ENCODE assay signal across 14 mouse cellular contexts in genomic region chr12:113051628-113052403, GRCm38 (mm10). TPM values are rescaled to one million over a fixed set of nuclear protein-coding genes. Genes with fewer than 3 reads are reported as not detected.
DNase-seq lines count a peak whose midpoint lies in the region; ATAC-seq and TF ChIP-seq lines count a peak whose summit lies in the region.
"Had no signal": no experiment of that assay in that cellular context is flagged by ENCODE, and none has a peak within 500 bp of the region (broad histone marks: within the 10 kb centered on the region; RNA-seq: fewer than 3 reads in every experiment).

No protein-coding gene starts in this region.

- 72% methylated on average over 9 of the region's 9 CpGs for WGBS in hindbrain, embryonic 13.5 days
- WGBS in hindbrain, embryonic 11.5 days = 56% methylated on average over 9 of the region's 9 CpGs
- 33% methylated on average over 9 of the region's 9 CpGs for WGBS in embryonic facial prominence, embryonic 12.5 days
- 32% methylated on average over 9 of the region's 9 CpGs for WGBS in kidney, postnatal 0 days

- H3K9ac ChIP-seq in hindbrain, embryonic 13.5 days = no peak overlapping the region
- H3K9ac ChIP-seq in hindbrain, embryonic 11.5 days (ENCODE audit: low read depth, low read length) = no peak overlapping the region
- H3K9ac ChIP-seq in embryonic facial prominence, embryonic 12.5 days = peak overlapping the region; percentile 43
- H3K9ac ChIP-seq in kidney, postnatal 0 days (ENCODE audit: low read depth, low read length) = no peak overlapping the region
- H3K9ac ChIP-seq: liver, embryonic 15.5 days had no signal

- intact Hi-C loops in left cerebral cortex, postnatal 25 days (cut with DNase I) = no loop called here

- TF ChIP-seq CTCF in kidney, postnatal 0 days (IDR thresholded peaks at IDR 0.05; ENCODE audit: low read depth) = peak; percentile 25; the same call in 1 of the 2 replicates

- H3K27ac ChIP-seq in hindbrain, embryonic 13.5 days = peak overlapping the region; percentile 31
- H3K27ac ChIP-seq in hindbrain, embryonic 11.5 days (ENCODE audit: low read depth, low read length) = no peak overlapping the region
- peak overlapping the region; percentile 75 for H3K27ac ChIP-seq in embryonic facial prominence, embryonic 12.5 days
- peak overlapping the region; percentile 81 for H3K27ac ChIP-seq in kidney, postnatal 0 days
- H3K27ac ChIP-seq: liver, embryonic 15.5 days had no signal

- H3K36me3 ChIP-seq in hindbrain, embryonic 13.5 days = peaks cover 93% of the 10 kb centered on the region
- peaks cover 6% of the 10 kb centered on the region; the same call in 1 of the 2 replicates for H3K36me3 ChIP-seq in hindbrain, embryonic 11.5 days (ENCODE audit: control insufficient read depth, insufficient read depth, low read length)
- peaks cover 78% of the 10 kb centered on the region for H3K36me3 ChIP-seq in embryonic facial prominence, embryonic 12.5 days
- peaks cover 41% of the 10 kb centered on the region for H3K36me3 ChIP-seq in kidney, postnatal 0 days (ENCODE audit: insufficient read depth, low read length)

- no peaks in the 10 kb centered on the region for H3K9me3 ChIP-seq in hindbrain, embryonic 13.5 days
- no peaks in the 10 kb centered on the region for H3K9me3 ChIP-seq in hindbrain, embryonic 11.5 days (ENCODE audit: control insufficient read depth, low read length)
- no peaks in the 10 kb centered on the region for H3K9me3 ChIP-seq in embryonic facial prominence, embryonic 12.5 days
- H3K9me3 ChIP-seq in kidney, postnatal 0 days (replicated peaks; ENCODE audit: low read length) = no peaks in the 10 kb centered on the region
- H3K9me3 ChIP-seq: G1E; liver, embryonic 15.5 days had no signal

- DNase-seq in hindbrain, embryonic 11.5 days (ENCODE audit: low spot score) = no peak
- DNase-seq in kidney, postnatal 0 days (ENCODE audit: low spot score) = peak; percentile 79
- DNase-seq in lung, postnatal 36 days = peak; percentile 35
- DNase-seq in ovary, postnatal 14 days (ENCODE audit: low spot score) = no peak
- no peak for DNase-seq in layer of hippocampus, postnatal 36 days
- no peak for DNase-seq in left cerebral cortex, postnatal 25 days (ENCODE audit: low spot score in 2 of 2)
- DNase-seq: adrenal gland, postnatal 25 days; cerebellum, postnatal 14 days had no signal

- ATAC-seq in hindbrain, embryonic 13.5 days (ENCODE audit: low FRiP score) = no peak
- ATAC-seq in hindbrain, embryonic 11.5 days (ENCODE audit: low FRiP score) = no peak
- peak; percentile 45 for ATAC-seq in embryonic facial prominence, embryonic 12.5 days (ENCODE audit: insufficient number of reproducible peaks, insufficient read depth, low FRiP score, low TSS enrichment)
- ATAC-seq in kidney, postnatal 0 days (replicated peaks; ENCODE audit: low FRiP score, low read depth) = peak; percentile 69; the same call in 1 of the 2 replicates
- ATAC-seq: inflammation-experienced regulatory T-cells, adult 6 months had no signal

- no peak overlapping the region for H3K4me2 ChIP-seq in hindbrain, embryonic 13.5 days
- no peak overlapping the region for H3K4me2 ChIP-seq in hindbrain, embryonic 11.5 days (replicated peaks; ENCODE audit: low read depth, low read length)
- H3K4me2 ChIP-seq in embryonic facial prominence, embryonic 12.5 days (replicated peaks) = 0 out of 2 replicates have a peak overlapping the region, but pooled peaks have one; percentile 10
- no peak overlapping the region for H3K4me2 ChIP-seq in kidney, postnatal 0 days (ENCODE audit: low read length)
- H3K4me2 ChIP-seq: liver, embryonic 15.5 days had no signal

- no peak overlapping the region for H3K4me3 ChIP-seq in hindbrain, embryonic 13.5 days
- H3K4me3 ChIP-seq in hindbrain, embryonic 11.5 days (ENCODE audit: low read depth, low read length) = no peak overlapping the region
- no peak overlapping the region for H3K4me3 ChIP-seq in embryonic facial prominence, embryonic 12.5 days
- no peak overlapping the region for H3K4me3 ChIP-seq in kidney, postnatal 0 days (replicated peaks; ENCODE audit: low read depth, low read length)
- H3K4me3 ChIP-seq: liver, embryonic 15.5 days had no signal

- H3K27me3 ChIP-seq in hindbrain, embryonic 13.5 days = no peaks in the 10 kb centered on the region
- no peaks in the 10 kb centered on the region for H3K27me3 ChIP-seq in hindbrain, embryonic 11.5 days (ENCODE audit: control insufficient read depth, insufficient read depth, low read length)
- no peaks in the 10 kb centered on the region for H3K27me3 ChIP-seq in embryonic facial prominence, embryonic 12.5 days
- no peaks in the 10 kb centered on the region for H3K27me3 ChIP-seq in kidney, postnatal 0 days (ENCODE audit: insufficient read depth, low read length)
- H3K27me3 ChIP-seq: liver, embryonic 15.5 days had no signal

- no peaks in the 10 kb centered on the region for H3K4me1 ChIP-seq in hindbrain, embryonic 13.5 days (replicated peaks)
- no peaks in the 10 kb centered on the region for H3K4me1 ChIP-seq in hindbrain, embryonic 11.5 days (replicated peaks; ENCODE audit: control insufficient read depth, insufficient read depth, low read length)
- peaks cover 17% of the 10 kb centered on the region for H3K4me1 ChIP-seq in embryonic facial prominence, embryonic 12.5 days
- peaks cover 5% of the 10 kb centered on the region; the same call in 1 of the 2 replicates for H3K4me1 ChIP-seq in kidney, postnatal 0 days (replicated peaks; ENCODE audit: insufficient read depth, low read length)
- H3K4me1 ChIP-seq: liver, embryonic 15.5 days had no signal

RNA-seq across cellular contexts. Expression of gene Tex22, which starts 22.5 kb away (rescaled TPM):
- 0.40 TPM in 1 of 2 replicates, not detected in the other for polyA plus RNA-seq in hindbrain, embryonic 13.5 days (2015; fragmentation: Nextera tagmentation; extraction: Ambion mirVana)
- polyA plus RNA-seq in hindbrain, embryonic 11.5 days (2014; fragmentation: Nextera tagmentation; extraction: Ambion mirVana) = 0.26 TPM in 1 of 2 replicates, not detected in the other
- 0.13 TPM in 1 of 2 replicates, not detected in the other for polyA plus RNA-seq in embryonic facial prominence, embryonic 12.5 days (2016; fragmentation: Nextera tagmentation; extraction: Ambion mirVana)
- polyA plus RNA-seq in kidney, postnatal 0 days (2015; fragmentation: Nextera tagmentation; extraction: Ambion mirVana) = not detected in 2 replicates
- total RNA-seq in layer of hippocampus, postnatal 36 days (2021) = under 1 TPM; 0.27 to 0.46 TPM
- total RNA-seq in left cerebral cortex, postnatal 25 days (2021) = under 1 TPM in 1 of 2 experiments, not detected in 1; 0.44 TPM
- polyA plus RNA-seq: G1E; liver, embryonic 15.5 days; urinary bladder, adult 2 months had no signal

RNA-seq across cellular contexts. Expression of gene Pacs2, which starts 37.5 kb away (rescaled TPM):
- polyA plus RNA-seq in hindbrain, embryonic 13.5 days (2015; fragmentation: Nextera tagmentation; extraction: Ambion mirVana) = 24.1 and 24.7 TPM in 2 replicates
- polyA plus RNA-seq in hindbrain, embryonic 11.5 days (2014; fragmentation: Nextera tagmentation; extraction: Ambion mirVana) = 17.2 and 21.2 TPM in 2 replicates
- polyA plus RNA-seq in embryonic facial prominence, embryonic 12.5 days (2016; fragmentation: Nextera tagmentation; extraction: Ambion mirVana) = 19.0 and 19.4 TPM in 2 replicates
- 7.9 and 9.5 TPM in 2 replicates for polyA plus RNA-seq in kidney, postnatal 0 days (2015; fragmentation: Nextera tagmentation; extraction: Ambion mirVana)
- 10 to 100 TPM; 87.3 to 88.1 TPM for total RNA-seq in layer of hippocampus, postnatal 36 days (2021)
- total RNA-seq in left cerebral cortex, postnatal 25 days (2021) = 10 to 100 TPM; 63.3 to 79.9 TPM

RNA-seq across cellular contexts. Expression of gene Mta1, which starts 46.3 kb away (rescaled TPM):
- 13.7 and 16.6 TPM in 2 replicates for polyA plus RNA-seq in hindbrain, embryonic 13.5 days (2015; fragmentation: Nextera tagmentation; extraction: Ambion mirVana)
- polyA plus RNA-seq in hindbrain, embryonic 11.5 days (2014; fragmentation: Nextera tagmentation; extraction: Ambion mirVana) = 17.2 and 19.4 TPM in 2 replicates
- polyA plus RNA-seq in embryonic facial prominence, embryonic 12.5 days (2016; fragmentation: Nextera tagmentation; extraction: Ambion mirVana) = 18.5 and 20.4 TPM in 2 replicates
- polyA plus RNA-seq in kidney, postnatal 0 days (2015; fragmentation: Nextera tagmentation; extraction: Ambion mirVana) = 11.5 and 13.2 TPM in 2 replicates
- 10 to 100 TPM; 69.1 to 77.8 TPM for total RNA-seq in layer of hippocampus, postnatal 36 days (2021)
- 10 to 100 TPM; 76.7 to 82.7 TPM for total RNA-seq in left cerebral cortex, postnatal 25 days (2021)

RNA-seq across cellular contexts. Expression of gene Brf1, which starts 51.3 kb away (rescaled TPM):
- 58.3 and 58.6 TPM in 2 replicates for polyA plus RNA-seq in hindbrain, embryonic 13.5 days (2015; fragmentation: Nextera tagmentation; extraction: Ambion mirVana)
- polyA plus RNA-seq in hindbrain, embryonic 11.5 days (2014; fragmentation: Nextera tagmentation; extraction: Ambion mirVana) = 53.6 and 57.8 TPM in 2 replicates
- 81.9 and 83.0 TPM in 2 replicates for polyA plus RNA-seq in embryonic facial prominence, embryonic 12.5 days (2016; fragmentation: Nextera tagmentation; extraction: Ambion mirVana)
- polyA plus RNA-seq in kidney, postnatal 0 days (2015; fragmentation: Nextera tagmentation; extraction: Ambion mirVana) = 41.4 and 43.6 TPM in 2 replicates
- total RNA-seq in layer of hippocampus, postnatal 36 days (2021) = 10 to 100 TPM; 54.8 to 57.8 TPM
- total RNA-seq in left cerebral cortex, postnatal 25 days (2021) = 10 to 100 TPM; 45.0 to 50.4 TPM

Comparison
In these comparisons a context has a peak if more than half of its experiments do, and no peak if none do; other contexts are left out.
1. ATAC-seq: peak in embryonic facial prominence, embryonic 12.5 days (single experiment) and kidney, postnatal 0 days (single experiment); none in hindbrain, embryonic 13.5 days (single experiment) and hindbrain, embryonic 11.5 days (single experiment).
2. DNase-seq: peak in kidney, postnatal 0 days (single experiment) and lung, postnatal 36 days (single experiment); none in hindbrain, embryonic 11.5 days (single experiment), ovary, postnatal 14 days (single experiment), layer of hippocampus, postnatal 36 days (0 of 2) and left cerebral cortex, postnatal 25 days (0 of 2).